Mouse (Mus musculus) bone marrow macrophage, adult 2 months (primary cell): ENCODE measurements around the gene Fbxw8. TPM values are rescaled to one million over a fixed set of nuclear protein-coding genes. Genes with fewer than 3 reads are reported as not detected.

Experiments
- H3K27ac ChIP-seq: 2 replicates; pipeline ENCODE4 v1.5.1; 2012; ENCODE audit warnings: low read depth, low read length; ENCODE audit not compliant: insufficient read depth
- H3K4me1 ChIP-seq: 2 replicates; pipeline ENCODE4 v1.6.1; 2012; ENCODE audit warnings: low read length; ENCODE audit not compliant: control insufficient read depth, insufficient read depth
- H3K4me3 ChIP-seq: 2 replicates; pipeline ENCODE4 v1.5.1; 2012; ENCODE audit warnings: mild to moderate bottlenecking, low read length, moderate library complexity; ENCODE audit not compliant: insufficient read depth
- CTCF ChIP-seq: IDR thresholded peaks from 2 replicates; pipeline ENCODE4 v1.5.1; 2012; ENCODE audit warnings: low read depth, mild to moderate bottlenecking, low read length, moderate library complexity
- POLR2A ChIP-seq: IDR thresholded peaks from 2 replicates; pipeline ENCODE4 v1.6.1; 2012; ENCODE audit warnings: mild to moderate bottlenecking, low read depth, low read length, borderline replicate concordance
- polyA plus RNA-seq: library from polyadenylated mRNA; stranded (reverse); fragments of >200 nt; gene quantifications from 2 replicates; pipeline ENCODE4 v1.2.4, GENCODE M21; 2012; ENCODE audit not compliant: missing spikeins, insufficient read depth, insufficient read length

Gene Fbxw8
- polyA plus RNA-seq, 1 experiment = 16.7 TPM

DNA sequence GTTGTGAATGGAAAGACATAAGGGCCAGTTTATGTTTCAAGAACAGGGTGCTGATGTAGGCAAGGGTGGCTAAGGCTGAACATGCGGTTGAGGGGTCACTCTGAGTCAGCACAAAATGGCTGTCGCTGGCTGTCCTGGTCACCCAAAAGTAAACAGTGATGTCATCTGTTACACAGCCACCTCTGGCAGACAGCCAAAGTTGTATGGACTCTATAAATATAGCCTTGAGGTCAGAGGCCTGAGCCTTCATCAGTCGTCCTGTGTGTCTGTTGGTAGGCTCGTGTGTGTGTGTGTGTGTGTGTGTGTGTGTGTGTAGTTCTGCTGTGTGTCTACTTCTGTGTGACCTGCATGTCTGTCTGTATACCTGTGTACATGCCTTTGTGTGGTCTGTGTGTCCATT, 1.7 kb upstream of the Fbxw8 start:
- TF ChIP-seq CTCF (no peak), POLR2A (no peak)
- Histone ChIP-seq H3K4me3 (no peak overlapping the region), H3K4me1 (peaks cover 20% of the 10 kb centered on the region)

GRCm38 (mm10) chr5:118155565-118155947, 292 bp upstream of the Fbxw8 start:
- no peak overlapping the region for H3K27ac ChIP-seq
- TF ChIP-seq POLR2A = no peak
- no peak for TF ChIP-seq CTCF
- H3K4me1 ChIP-seq = peaks cover 20% of the 10 kb centered on the region
- H3K4me3 ChIP-seq = peak overlapping the region; percentile 89

More for the DNA sequence above, 1.7 kb upstream of the Fbxw8 start:
- peak overlapping the region; percentile 19 for H3K27ac ChIP-seq

GRCm38 (mm10) chr5:118149711-118150110, 5.6 kb downstream of the Fbxw8 start:
- TF ChIP-seq CTCF = no peak
- no peak for TF ChIP-seq POLR2A

DNA sequence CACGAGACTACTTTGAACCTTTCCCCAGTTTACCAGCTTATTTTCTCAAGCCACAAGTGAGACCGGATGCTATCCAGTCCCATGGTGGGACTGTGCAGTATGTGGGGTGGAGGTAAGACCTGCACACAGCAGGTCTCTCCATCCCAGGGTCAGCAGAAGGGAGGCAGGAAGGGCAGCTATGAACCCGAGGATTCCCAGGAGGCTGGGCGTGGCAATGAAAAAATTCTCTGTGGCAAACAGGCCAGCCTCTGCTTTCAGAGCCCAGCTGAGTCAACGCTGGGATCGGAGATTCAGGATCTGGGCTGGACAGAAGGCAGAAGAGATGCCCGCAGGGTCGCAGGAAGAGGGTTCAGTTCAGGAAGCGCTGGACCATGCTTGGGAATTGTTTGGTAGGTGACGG, 8.0 kb downstream of the Fbxw8 start:
- H3K4me3 ChIP-seq = no peak overlapping the region
- peaks cover 3% of the 10 kb centered on the region; the same call in 1 of the 2 replicates for H3K4me1 ChIP-seq
- H3K27ac ChIP-seq = no peak overlapping the region
- TF ChIP-seq POLR2A (no peak), CTCF (no peak)

More at GRCm38 (mm10) chr5:118149711-118150110, 5.6 kb downstream of the Fbxw8 start:
- Histone ChIP-seq H3K4me3 (no peak overlapping the region), H3K27ac (no peak overlapping the region), H3K4me1 (peaks cover 3% of the 10 kb centered on the region)

- TF ChIP-seq POLR2A (no peak), CTCF (no peak)
- Histone ChIP-seq H3K4me1 (peaks cover 3% of the 10 kb centered on the region; the same call in 1 of the 2 replicates), H3K27ac (no peak overlapping the region), H3K4me3 (no peak overlapping the region)
These were observed 9.1 kb downstream of the Fbxw8 start for GRCm38 (mm10) chr5:118145999-118146679.

DNA sequence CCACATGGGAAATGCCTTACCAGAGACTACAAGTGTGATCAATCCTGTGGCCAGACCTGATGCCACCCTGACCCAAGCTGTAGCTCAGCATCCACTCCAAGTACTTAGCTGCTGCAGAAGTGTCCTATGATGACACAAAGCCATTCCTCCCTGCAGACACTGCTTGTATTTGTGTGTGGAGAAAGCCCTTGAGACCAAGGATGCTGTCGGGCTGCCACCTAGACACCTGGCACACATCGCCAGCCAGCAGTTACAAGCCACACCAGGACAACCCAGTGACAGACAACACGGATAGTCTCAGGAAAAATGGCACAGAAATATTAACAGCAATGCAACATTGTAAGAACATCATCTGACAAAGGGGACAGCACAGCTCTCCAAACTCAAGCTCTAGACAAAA, 9.8 kb downstream of the Fbxw8 start:
- Histone ChIP-seq H3K4me1 (peaks cover 3% of the 10 kb centered on the region; the same call in 1 of the 2 replicates), H3K27ac (no peak overlapping the region), H3K4me3 (no peak overlapping the region)

GRCm38 (mm10) chr5:118144770-118145169, 10.5 kb downstream of the Fbxw8 start:
- Histone ChIP-seq H3K27ac (no peak overlapping the region), H3K4me1 (peaks cover 3% of the 10 kb centered on the region; the same call in 1 of the 2 replicates), H3K4me3 (no peak overlapping the region)
- TF ChIP-seq POLR2A (no peak), CTCF (no peak)

More for the DNA sequence above, 9.8 kb downstream of the Fbxw8 start:
- TF ChIP-seq CTCF (no peak), POLR2A (no peak)

DNA sequence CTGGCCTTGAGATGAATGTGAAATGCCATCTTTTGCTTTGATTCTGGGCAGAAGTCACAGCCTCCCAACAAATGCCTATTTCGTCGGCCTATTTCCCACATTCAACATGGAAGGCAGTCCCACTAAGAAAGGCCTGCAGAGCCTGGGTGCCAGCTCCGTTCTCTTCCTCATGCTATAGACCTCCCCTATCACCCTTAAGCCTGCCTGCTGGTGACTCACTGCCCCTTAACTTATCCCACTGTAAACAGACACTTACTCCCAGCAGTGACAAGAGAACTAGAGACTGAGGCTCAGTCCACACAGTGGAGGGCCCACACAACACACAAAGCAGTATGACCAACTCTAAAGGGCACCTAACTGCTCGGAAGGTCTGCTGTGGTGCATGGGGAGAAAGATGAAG, 10.9 kb downstream of the Fbxw8 start:
- no peak overlapping the region for H3K4me3 ChIP-seq
- TF ChIP-seq CTCF (no peak), POLR2A (no peak)
- peaks cover 3% of the 10 kb centered on the region; the same call in 1 of the 2 replicates for H3K4me1 ChIP-seq
- H3K27ac ChIP-seq = no peak overlapping the region

DNA sequence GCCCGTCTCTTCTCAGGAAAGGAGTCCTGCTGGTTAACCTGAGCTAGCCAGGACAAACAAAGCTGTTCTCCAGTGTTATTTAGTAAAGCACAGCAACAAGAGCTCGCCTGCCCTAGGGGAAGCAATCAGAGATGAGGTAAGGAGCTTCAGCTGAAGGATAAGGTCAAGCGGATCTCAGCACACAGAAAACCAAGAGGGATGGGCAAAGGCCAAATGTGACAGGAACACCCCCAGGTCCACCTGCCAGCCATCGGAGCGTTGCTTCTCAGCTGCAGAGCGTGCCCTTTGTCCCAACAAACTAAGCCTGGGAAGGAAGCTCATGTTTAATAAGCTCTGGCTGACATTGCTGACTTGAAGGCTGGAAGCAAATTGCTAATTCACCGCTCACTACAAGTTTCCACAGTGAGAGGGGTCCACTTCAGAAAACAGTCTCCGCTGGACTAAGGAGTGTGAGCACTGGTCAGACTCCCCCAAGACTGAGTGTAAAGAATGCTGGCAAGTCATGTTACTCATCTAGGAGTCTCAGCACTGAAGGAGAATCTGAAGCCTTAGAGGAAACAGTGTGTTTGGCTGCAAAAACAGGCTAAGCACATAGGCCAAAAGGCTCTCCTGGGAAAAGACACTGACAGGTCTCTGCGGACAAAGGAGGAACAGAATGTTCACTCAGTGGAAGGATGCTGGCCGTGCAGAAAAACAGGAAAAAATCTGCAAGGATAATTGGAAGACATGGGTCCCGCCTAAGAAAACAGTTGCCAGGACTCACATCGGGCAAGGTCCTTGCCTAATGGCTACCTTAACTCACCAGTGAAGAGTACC, 11.8 kb downstream of the Fbxw8 start:
- Histone ChIP-seq H3K4me1 (peaks cover 3% of the 10 kb centered on the region; the same call in 1 of the 2 replicates), H3K27ac (no peak overlapping the region)
- no peak for TF ChIP-seq POLR2A
- no peak for TF ChIP-seq CTCF

GRCm38 (mm10) chr5:118142471-118142870, 12.8 kb downstream of the Fbxw8 start:
- Histone ChIP-seq H3K4me1 (peaks cover 3% of the 10 kb centered on the region; the same call in 1 of the 2 replicates), H3K4me3 (no peak overlapping the region), H3K27ac (no peak overlapping the region)
- TF ChIP-seq POLR2A (no peak), CTCF (no peak)

More for the DNA sequence above, 11.8 kb downstream of the Fbxw8 start:
- no peak overlapping the region for H3K4me3 ChIP-seq
